Mouse (Mus musculus) heart, adult 18-20 months (tissue): ENCODE results near the gene Zdhhc16. TPM values are rescaled to one million over a fixed set of nuclear protein-coding genes. Genes with fewer than 3 reads are reported as not detected.
A peak's percentile ranks its signal among the peaks of the same experiment; 100 is the strongest.

Experiments
- DNase-seq, 2 experiments: peaks; one replicate each; pipeline ENCODE4 v3.0.0; 2021 to 2022; ENCODE audit warnings: mixed read lengths in 1 of 2
- total RNA-seq, 2 experiments: library from RNA; stranded (reverse); gene quantifications; 2 replicates each; pipeline ENCODE4 v1.2.3; 2021

The Zdhhc16 gene
- total RNA-seq, 2 experiments from 2014 or later, result 12.9 to 14.0 TPM

DNA sequence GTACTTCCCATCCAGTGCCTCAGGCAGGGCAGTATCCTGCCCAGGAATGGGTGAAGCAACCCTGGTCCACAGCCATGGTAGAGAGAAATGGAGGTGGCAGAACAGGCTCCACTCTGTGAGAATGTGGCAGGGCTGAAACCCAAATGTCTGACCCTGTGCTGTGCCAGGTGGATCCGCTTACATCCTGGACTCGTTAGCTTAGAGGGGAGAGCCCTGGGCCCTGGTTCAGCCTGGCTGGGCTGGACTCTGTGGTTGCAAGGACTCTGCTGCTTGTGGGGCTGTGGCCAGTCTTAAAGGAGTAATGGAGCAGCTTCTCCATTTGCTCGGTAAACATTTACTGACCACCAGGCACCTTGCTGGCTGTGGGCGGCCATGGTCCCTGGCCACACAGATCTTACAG, 53.9 kb downstream of the Zdhhc16 start:
- no peak for DNase-seq

DNA sequence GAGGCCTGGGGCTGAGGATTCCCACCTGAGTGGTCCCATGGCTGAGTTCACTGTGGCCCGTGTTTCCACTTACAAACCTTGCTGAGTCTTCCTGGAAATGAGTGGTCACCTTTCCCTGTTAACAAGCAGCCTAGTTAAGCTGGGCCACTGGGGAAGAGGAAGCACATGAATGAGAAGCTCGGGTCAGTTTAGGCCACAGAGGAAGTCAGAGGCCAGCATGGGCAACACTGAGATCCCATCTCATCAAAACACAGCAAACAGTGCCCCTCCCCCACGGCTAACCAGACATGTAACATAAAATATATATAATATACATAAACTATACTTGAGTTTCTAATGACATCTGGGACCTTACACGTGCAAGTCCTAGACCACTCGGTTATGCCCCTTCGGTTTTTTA, 56.5 kb downstream of the Zdhhc16 start:
- DNase-seq, result peak; percentile 35 to 40

DNA sequence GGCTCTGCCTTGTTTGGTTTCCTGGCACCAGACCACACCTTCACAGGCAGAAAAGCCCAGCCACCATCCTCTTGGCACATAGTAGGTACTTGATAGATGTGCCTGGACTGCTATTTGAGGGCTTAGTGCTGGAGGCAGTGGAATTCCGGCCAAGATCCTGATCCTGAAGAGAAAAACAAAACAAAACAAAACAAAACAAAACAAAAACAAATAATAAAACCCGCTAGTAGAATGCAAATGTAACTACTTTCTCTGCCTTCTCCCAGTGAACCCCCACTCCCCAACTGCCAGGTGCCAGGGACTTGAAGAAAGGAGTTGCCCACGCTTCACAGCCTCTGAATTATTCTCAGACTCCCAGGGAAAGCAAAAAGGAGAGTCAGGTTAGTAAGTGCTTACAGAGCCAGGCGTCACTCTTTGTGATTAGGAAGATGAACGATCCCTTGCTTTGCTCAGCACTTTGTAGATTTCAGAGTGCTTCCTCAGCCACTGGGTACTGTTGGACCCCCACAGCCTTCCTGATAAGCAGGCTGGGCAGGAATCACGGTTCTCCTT, 58.7 kb downstream of the Zdhhc16 start:
- no peak for DNase-seq

DNA sequence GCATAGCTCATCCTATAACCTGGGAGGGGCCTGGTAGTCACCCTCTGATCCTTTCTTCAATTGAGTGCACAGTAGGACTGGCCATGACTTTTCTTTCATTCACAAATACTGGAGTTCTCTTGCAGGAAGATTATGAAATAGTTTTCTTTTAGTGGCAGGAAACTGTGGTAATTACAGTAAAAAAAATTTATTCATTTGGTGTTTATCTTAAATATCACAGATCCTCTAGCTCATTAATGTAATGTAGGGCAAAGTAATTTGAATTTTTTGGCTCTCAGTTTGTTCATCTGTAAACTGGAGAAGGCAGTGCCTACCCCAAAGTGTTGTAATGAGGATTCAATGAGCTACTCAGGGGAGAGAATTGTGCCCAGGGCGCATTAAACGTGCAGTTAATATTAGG, 59.7 kb downstream of the Zdhhc16 start:
- no peak for DNase-seq

- DNase-seq, result peak; percentile 87
These were observed 60.2 kb downstream of the Zdhhc16 start for GRCm38 (mm10) chr19:41993484-41993883.

Other genes with a start within 250 kb of the Zdhhc16 start
- under 1 TPM; 0.07 to 0.08 TPM for gene Slit1, start 189.8 kb upstream of the Zdhhc16 start, total RNA-seq
- gene Arhgap19, start 131.4 kb upstream of the Zdhhc16 start, total RNA-seq, result 1 to 10 TPM; 2.0 to 2.6 TPM
- gene Frat1, start 103.5 kb upstream of the Zdhhc16 start, total RNA-seq, result 1 to 10 TPM; 1.7 to 2.5 TPM
- gene Frat2, start 85.3 kb upstream of the Zdhhc16 start, total RNA-seq, result 1 to 10 TPM; 2.5 to 3.3 TPM
- gene Rrp12, start 37.3 kb upstream of the Zdhhc16 start, total RNA-seq, result 10 to 100 TPM; 16.0 to 18.0 TPM
- 100 to 1,000 TPM; 128 TPM for gene Pgam1, start 21.6 kb upstream of the Zdhhc16 start, total RNA-seq
- 10 to 100 TPM; 11.4 to 13.1 TPM for gene Exosc1, start 57 bp upstream of the Zdhhc16 start, total RNA-seq
- gene Mms19, start 47.7 kb downstream of the Zdhhc16 start, total RNA-seq, result 10 to 100 TPM; 13.9 to 14.6 TPM
- gene Ubtd1, start 48.3 kb downstream of the Zdhhc16 start, total RNA-seq, result 10 to 100 TPM; 17.7 to 19.2 TPM
- under 1 TPM in 1 of 2 experiments, not detected in 1; 0.47 TPM for gene Ankrd2, start 102.5 kb downstream of the Zdhhc16 start, total RNA-seq
- gene Hoga1, start 112.1 kb downstream of the Zdhhc16 start, total RNA-seq, result 1 to 10 TPM; 1.3 to 1.7 TPM
- gene 4933411K16Rik, start 118.8 kb downstream of the Zdhhc16 start, total RNA-seq, result not detected
- 1 to 10 TPM; 2.3 to 3.1 TPM for gene Morn4, start 152.9 kb downstream of the Zdhhc16 start, total RNA-seq
- gene Pi4k2a, start 157.0 kb downstream of the Zdhhc16 start, total RNA-seq, result 10 to 100 TPM; 18.2 to 19.3 TPM
- 10 to 100 TPM; 10.1 to 12.4 TPM for gene Avpi1, start 195.6 kb downstream of the Zdhhc16 start, total RNA-seq
- 10 to 100 TPM; 19.1 to 21.1 TPM for gene Marveld1, start 213.9 kb downstream of the Zdhhc16 start, total RNA-seq
- gene Zfyve27, start 230.5 kb downstream of the Zdhhc16 start, total RNA-seq, result 10 to 100 TPM; 17.3 to 21.3 TPM